Mouse (Mus musculus): Measurements from ENCODE around the gene Gmip.
A peak's percentile ranks its signal among the peaks of the same experiment; 100 is the strongest.

The Gmip gene

GRCm38 (mm10) chr8:69808094-69808863 is at the start of gene Gmip:
Gene Gmip, plus strand, starts transcription at chr8:69808679.
- DNase-seq (ENCODE audit: low read depth) = peak; percentile 76

GRCm38 (mm10) chr8:69761814-69762445 is 46.5 kb upstream of the Gmip start:
- no peak for DNase-seq (ENCODE audit: low read depth)

GRCm38 (mm10) chr8:69771221-69771620 is 37.3 kb upstream of the Gmip start:
- no peak for DNase-seq (ENCODE audit: low read depth)

GRCm38 (mm10) chr8:69772106-69772505 is 36.4 kb upstream of the Gmip start:
- DNase-seq (ENCODE audit: low read depth) = no peak

GRCm38 (mm10) chr8:69774503-69775148 is 33.9 kb upstream of the Gmip start, which contains the start of gene Gm20422:
Gene Gm20422, minus strand, starts transcription at chr8:69774886.
- peak; percentile 93 for DNase-seq (ENCODE audit: low read depth)

- no peak for DNase-seq (ENCODE audit: low read depth)
Observed at GRCm38 (mm10) chr8:69775149-69775534, 33.3 kb upstream of the Gmip start.

- DNase-seq (ENCODE audit: low read depth) = no peak
Observed at GRCm38 (mm10) chr8:69777111-69777510, 31.4 kb upstream of the Gmip start.

GRCm38 (mm10) chr8:69789105-69789504 is 19.4 kb upstream of the Gmip start:
- DNase-seq (ENCODE audit: low read depth) = no peak

GRCm38 (mm10) chr8:69789731-69790130 is 18.7 kb upstream of the Gmip start:
- no peak for DNase-seq (ENCODE audit: low read depth)

GRCm38 (mm10) chr8:69790364-69790763 is 18.1 kb upstream of the Gmip start:
- DNase-seq (ENCODE audit: low read depth) = no peak

GRCm38 (mm10) chr8:69790773-69791367 is 17.6 kb upstream of the Gmip start, which contains the start of the genes Atp13a1 and Zfp866:
Gene Atp13a1, plus strand, starts transcription at chr8:69791163.
Gene Zfp866, minus strand, starts transcription at chr8:69791178.
- peak; percentile 84 for DNase-seq (ENCODE audit: low read depth)

- DNase-seq (ENCODE audit: low read depth) = no peak
Observed at GRCm38 (mm10) chr8:69791415-69792068, 16.9 kb upstream of the Gmip start.

GRCm38 (mm10) chr8:69793666-69794065 is 14.8 kb upstream of the Gmip start:
- DNase-seq (ENCODE audit: low read depth) = no peak

- no peak for DNase-seq (ENCODE audit: low read depth)
Observed at GRCm38 (mm10) chr8:69794096-69794495, 14.4 kb upstream of the Gmip start.

- DNase-seq (ENCODE audit: low read depth) = no peak
Observed at GRCm38 (mm10) chr8:69794901-69795300, 13.6 kb upstream of the Gmip start.

GRCm38 (mm10) chr8:69796721-69797345 is 11.6 kb upstream of the Gmip start:
- DNase-seq (ENCODE audit: low read depth) = no peak

GRCm38 (mm10) chr8:69797661-69798060 is 10.8 kb upstream of the Gmip start:
- DNase-seq (ENCODE audit: low read depth) = no peak

GRCm38 (mm10) chr8:69799261-69799660 is 9.2 kb upstream of the Gmip start:
- no peak for DNase-seq (ENCODE audit: low read depth)

- DNase-seq (ENCODE audit: low read depth) = no peak
Observed at GRCm38 (mm10) chr8:69799946-69800345, 8.5 kb upstream of the Gmip start.

- DNase-seq (ENCODE audit: low read depth) = no peak
Observed at GRCm38 (mm10) chr8:69801796-69802195, 6.7 kb upstream of the Gmip start.

GRCm38 (mm10) chr8:69802216-69802615 is 6.3 kb upstream of the Gmip start:
- DNase-seq (ENCODE audit: low read depth) = no peak
